Mouse (Mus musculus): ENCODE results near the gene Aff4.

DNA sequence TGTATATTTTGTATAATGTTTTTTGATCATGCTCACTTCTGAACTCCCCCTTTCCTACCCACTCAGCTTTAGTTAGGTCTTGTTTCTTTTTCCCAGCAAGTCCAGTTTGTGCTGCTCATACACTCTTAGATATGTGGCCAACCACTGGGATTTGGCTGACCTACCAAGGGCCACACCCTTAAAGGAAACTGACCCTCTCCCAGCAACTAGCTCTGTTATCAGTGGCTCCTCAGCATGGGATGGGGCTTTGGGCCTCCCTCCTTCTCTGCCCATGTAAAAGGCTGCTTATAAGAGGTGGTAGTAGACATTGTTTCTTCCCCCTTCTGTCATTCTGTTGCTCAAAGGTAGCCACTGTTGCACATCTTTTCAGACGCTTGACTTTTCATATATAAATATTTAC lies 28.3 kb downstream of the Aff4 start:
- TF ChIP-seq POLR2A (IDR thresholded peaks at IDR 0.05; ENCODE audit: borderline replicate concordance, low read depth, low read length) (no peak), CTCF (IDR thresholded peaks at IDR 0.05; ENCODE audit: low read depth, low read length) (no peak)

Measured in bone marrow macrophage, adult 2 months (primary cell).